Mouse (Mus musculus) testis, adult 2 months (tissue): ENCODE measurements around the gene Ccdc157.

Experiments
- CTCF ChIP-seq: fragments of 200-500 bp; IDR thresholded peaks from 2 replicates; pipeline ENCODE4 v1.5.1; 2012; ENCODE audit warnings: low read depth, mild to moderate bottlenecking, inconsistent platforms, low read length, moderate library complexity; ENCODE audit not compliant: control insufficient read depth, insufficient read depth, insufficient replicate concordance
- POLR2A ChIP-seq: fragments of 200-500 bp; IDR thresholded peaks from 2 replicates; pipeline ENCODE4 v1.6.1; 2012; ENCODE audit warnings: low read depth, mild to moderate bottlenecking, inconsistent platforms, low read length, moderate library complexity; ENCODE audit not compliant: control insufficient read depth

GRCm38 (mm10) chr11:4192757-4193156, 32.7 kb upstream of the Ccdc157 start:
- TF ChIP-seq CTCF: no peak
- no peak for TF ChIP-seq POLR2A
